Mouse (Mus musculus): Measurements from ENCODE around the gene Rbm17. TPM values are rescaled to one million over a fixed set of nuclear protein-coding genes. Genes with fewer than 3 reads are reported as not detected.

Rbm17 gene
- polyA plus RNA-seq, 1 experiment: 258 TPM

DNA sequence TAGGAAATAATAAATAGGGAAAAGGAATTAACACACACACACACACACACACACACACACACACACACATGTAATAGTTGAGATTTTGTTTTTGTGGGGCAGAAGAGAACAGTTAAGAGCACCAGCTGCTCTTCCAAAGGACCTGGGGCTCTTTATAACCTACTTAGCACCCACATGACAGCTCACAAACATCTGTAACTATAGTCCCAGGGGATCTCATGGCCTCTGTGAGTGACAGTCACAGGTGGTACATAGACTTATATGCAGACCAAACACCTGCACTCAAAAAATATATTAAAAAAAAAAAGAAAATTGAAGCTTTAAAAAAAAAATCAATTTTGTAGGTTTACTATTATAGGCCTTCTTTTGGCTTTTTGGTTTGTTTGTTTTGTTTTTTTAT lies 958 bp upstream of the Rbm17 start:
- Histone ChIP-seq H3K27ac (ENCODE audit: insufficient read depth, low read length) (no peak overlapping the region), H3K4me3 (ENCODE audit: low read depth, low read length) (no peak overlapping the region), H3K4me1 (ENCODE audit: control insufficient read depth, insufficient read depth, low read length) (no peaks in the 10 kb centered on the region), H3K27me3 (ENCODE audit: control insufficient read depth, insufficient read depth, low read length, poor library complexity, severe bottlenecking) (no peaks in the 10 kb centered on the region), H3K36me3 (ENCODE audit: control insufficient read depth, insufficient read depth, low read length, poor library complexity, severe bottlenecking) (peaks cover 7% of the 10 kb centered on the region), H3K9ac (ENCODE audit: low read depth, poor library complexity, severe bottlenecking) (no peak overlapping the region), H3K9me3 (replicated peaks; ENCODE audit: control insufficient read depth, insufficient read depth, low read length, poor library complexity, severe bottlenecking) (no peaks in the 10 kb centered on the region)
- TF ChIP-seq CTCF (IDR thresholded peaks at IDR 0.05; ENCODE audit: low read depth, low read length) (no peak), POLR2A (IDR thresholded peaks at IDR 0.05; ENCODE audit: insufficient read depth, low read length) (no peak), EP300 (IDR thresholded peaks at IDR 0.05; ENCODE audit: insufficient read depth, low read depth, low read length) (no peak)

- peak overlapping the region; percentile 100 for H3K4me3 ChIP-seq (ENCODE audit: low read depth, low read length)
- H3K36me3 ChIP-seq (ENCODE audit: control insufficient read depth, insufficient read depth, low read length, poor library complexity, severe bottlenecking): peaks cover 22% of the 10 kb centered on the region
- peak overlapping the region; percentile 81 for H3K9ac ChIP-seq (ENCODE audit: low read depth, poor library complexity, severe bottlenecking)
- H3K9me3 ChIP-seq (replicated peaks; ENCODE audit: control insufficient read depth, insufficient read depth, low read length, poor library complexity, severe bottlenecking): no peaks in the 10 kb centered on the region
- TF ChIP-seq EP300 (IDR thresholded peaks at IDR 0.05; ENCODE audit: insufficient read depth, low read depth, low read length): peak; percentile 76; the same call in 1 of the 2 replicates
- no peak for TF ChIP-seq POLR2A (IDR thresholded peaks at IDR 0.05; ENCODE audit: insufficient read depth, low read length)
- TF ChIP-seq CTCF (IDR thresholded peaks at IDR 0.05; ENCODE audit: low read depth, low read length): peak; percentile 100
- peak overlapping the region; percentile 32; the same call in 1 of the 2 replicates for H3K27ac ChIP-seq (ENCODE audit: insufficient read depth, low read length)
- H3K27me3 ChIP-seq (ENCODE audit: control insufficient read depth, insufficient read depth, low read length, poor library complexity, severe bottlenecking): no peaks in the 10 kb centered on the region
- H3K4me1 ChIP-seq (ENCODE audit: control insufficient read depth, insufficient read depth, low read length): no peaks in the 10 kb centered on the region
Observed at GRCm38 (mm10) chr2:11602506-11603489, 1.2 kb downstream of the Rbm17 start.

GRCm38 (mm10) chr2:11601795-11602194 lies 2.2 kb downstream of the Rbm17 start:
- H3K9ac ChIP-seq (ENCODE audit: low read depth, poor library complexity, severe bottlenecking): peak overlapping the region; percentile 81
- H3K36me3 ChIP-seq (ENCODE audit: control insufficient read depth, insufficient read depth, low read length, poor library complexity, severe bottlenecking): peaks cover 32% of the 10 kb centered on the region
- H3K4me1 ChIP-seq (ENCODE audit: control insufficient read depth, insufficient read depth, low read length): no peaks in the 10 kb centered on the region
- no peaks in the 10 kb centered on the region for H3K9me3 ChIP-seq (replicated peaks; ENCODE audit: control insufficient read depth, insufficient read depth, low read length, poor library complexity, severe bottlenecking)
- no peaks in the 10 kb centered on the region for H3K27me3 ChIP-seq (ENCODE audit: control insufficient read depth, insufficient read depth, low read length, poor library complexity, severe bottlenecking)
- no peak overlapping the region for H3K27ac ChIP-seq (ENCODE audit: insufficient read depth, low read length)
- no peak for TF ChIP-seq CTCF (IDR thresholded peaks at IDR 0.05; ENCODE audit: low read depth, low read length)
- no peak for TF ChIP-seq POLR2A (IDR thresholded peaks at IDR 0.05; ENCODE audit: insufficient read depth, low read length)
- no peak for TF ChIP-seq EP300 (IDR thresholded peaks at IDR 0.05; ENCODE audit: insufficient read depth, low read depth, low read length)
- peak overlapping the region; percentile 23; the same call in 1 of the 2 replicates for H3K4me3 ChIP-seq (ENCODE audit: low read depth, low read length)

DNA sequence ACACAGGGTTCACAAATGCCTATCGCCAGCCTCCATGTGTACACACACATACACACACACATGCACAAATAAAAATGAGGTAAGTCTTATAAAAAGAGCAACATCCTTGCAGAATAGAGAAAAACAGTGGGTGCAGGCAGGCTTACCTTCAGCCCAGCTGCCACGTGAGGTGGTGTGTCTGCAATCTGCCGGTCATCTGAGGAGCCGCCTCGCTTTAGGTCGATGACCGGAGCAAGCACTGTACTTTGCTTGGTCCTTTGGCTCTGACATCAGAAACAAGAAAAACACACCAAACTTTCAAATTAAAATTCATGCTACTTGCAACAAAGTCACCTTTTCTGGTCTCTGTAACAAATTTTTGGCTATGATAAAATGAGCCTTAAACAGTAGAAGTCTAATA lies 6.0 kb downstream of the Rbm17 start:
- no peak overlapping the region for H3K4me3 ChIP-seq (ENCODE audit: low read depth, low read length)
- no peaks in the 10 kb centered on the region for H3K27me3 ChIP-seq (ENCODE audit: control insufficient read depth, insufficient read depth, low read length, poor library complexity, severe bottlenecking)
- H3K9ac ChIP-seq (ENCODE audit: low read depth, poor library complexity, severe bottlenecking): no peak overlapping the region
- no peaks in the 10 kb centered on the region for H3K4me1 ChIP-seq (ENCODE audit: control insufficient read depth, insufficient read depth, low read length)
- H3K36me3 ChIP-seq (ENCODE audit: control insufficient read depth, insufficient read depth, low read length, poor library complexity, severe bottlenecking): peaks cover 62% of the 10 kb centered on the region
- H3K9me3 ChIP-seq (replicated peaks; ENCODE audit: control insufficient read depth, insufficient read depth, low read length, poor library complexity, severe bottlenecking): 0 out of 2 replicates have a peak, but pooled peaks cover 6% of the 10 kb centered on the region
- H3K27ac ChIP-seq (ENCODE audit: insufficient read depth, low read length): no peak overlapping the region
- no peak for TF ChIP-seq POLR2A (IDR thresholded peaks at IDR 0.05; ENCODE audit: insufficient read depth, low read length)
- TF ChIP-seq CTCF (IDR thresholded peaks at IDR 0.05; ENCODE audit: low read depth, low read length): no peak
- TF ChIP-seq EP300 (IDR thresholded peaks at IDR 0.05; ENCODE audit: insufficient read depth, low read depth, low read length): no peak

GRCm38 (mm10) chr2:11596690-11597089 lies 7.3 kb downstream of the Rbm17 start:
- H3K9ac ChIP-seq (ENCODE audit: low read depth, poor library complexity, severe bottlenecking): no peak overlapping the region
- H3K9me3 ChIP-seq (replicated peaks; ENCODE audit: control insufficient read depth, insufficient read depth, low read length, poor library complexity, severe bottlenecking): 0 out of 2 replicates have a peak, but pooled peaks cover 6% of the 10 kb centered on the region
- H3K27me3 ChIP-seq (ENCODE audit: control insufficient read depth, insufficient read depth, low read length, poor library complexity, severe bottlenecking): no peaks in the 10 kb centered on the region
- no peaks in the 10 kb centered on the region for H3K4me1 ChIP-seq (ENCODE audit: control insufficient read depth, insufficient read depth, low read length)
- no peak overlapping the region for H3K27ac ChIP-seq (ENCODE audit: insufficient read depth, low read length)
- H3K4me3 ChIP-seq (ENCODE audit: low read depth, low read length): no peak overlapping the region
- TF ChIP-seq POLR2A (IDR thresholded peaks at IDR 0.05; ENCODE audit: insufficient read depth, low read length): no peak
- no peak for TF ChIP-seq EP300 (IDR thresholded peaks at IDR 0.05; ENCODE audit: insufficient read depth, low read depth, low read length)
- TF ChIP-seq CTCF (IDR thresholded peaks at IDR 0.05; ENCODE audit: low read depth, low read length): no peak
- peaks cover 73% of the 10 kb centered on the region for H3K36me3 ChIP-seq (ENCODE audit: control insufficient read depth, insufficient read depth, low read length, poor library complexity, severe bottlenecking)

GRCm38 (mm10) chr2:11587996-11588395 lies 16.0 kb downstream of the Rbm17 start:
- Histone ChIP-seq H3K27me3 (ENCODE audit: control insufficient read depth, insufficient read depth, low read length, poor library complexity, severe bottlenecking) (no peaks in the 10 kb centered on the region), H3K4me1 (ENCODE audit: control insufficient read depth, insufficient read depth, low read length) (no peaks in the 10 kb centered on the region), H3K36me3 (ENCODE audit: control insufficient read depth, insufficient read depth, low read length, poor library complexity, severe bottlenecking) (peaks cover 76% of the 10 kb centered on the region), H3K27ac (ENCODE audit: insufficient read depth, low read length) (no peak overlapping the region), H3K9ac (ENCODE audit: low read depth, poor library complexity, severe bottlenecking) (no peak overlapping the region), H3K4me3 (ENCODE audit: low read depth, low read length) (no peak overlapping the region), H3K9me3 (replicated peaks; ENCODE audit: control insufficient read depth, insufficient read depth, low read length, poor library complexity, severe bottlenecking) (no peaks in the 10 kb centered on the region)
- TF ChIP-seq CTCF (IDR thresholded peaks at IDR 0.05; ENCODE audit: low read depth, low read length) (no peak), POLR2A (IDR thresholded peaks at IDR 0.05; ENCODE audit: insufficient read depth, low read length) (no peak), EP300 (IDR thresholded peaks at IDR 0.05; ENCODE audit: insufficient read depth, low read depth, low read length) (no peak)
